Mouse (Mus musculus): ENCODE data around the gene Aff2. TPM values are rescaled to one million over a fixed set of nuclear protein-coding genes. Genes with fewer than 3 reads are reported as not detected.

Gene Aff2
- total RNA-seq (2014; fragmentation: Nextera tagmentation): not detected in 2 replicates
- total RNA-seq (2017): under 0.01 and 0.06 TPM in 2 replicates
- not detected in 2 replicates for polyA plus RNA-seq (2012)

- ATAC-seq (ENCODE audit: extremely low read depth, insufficient number of reproducible peaks, low FRiP score, poor library complexity, severe bottlenecking) (no peak), DNase-seq (ENCODE audit: low spot score) (no peak)
- no peak for TF ChIP-seq GATA2 (IDR thresholded peaks at IDR 0.05; ENCODE audit: borderline replicate concordance, low read depth, low read length)
- no peak for TF ChIP-seq POLR2AphosphoS5 (IDR thresholded peaks at IDR 0.05; ENCODE audit: insufficient replicate concordance, low read depth, low read length)
- no peak for TF ChIP-seq GATA1 (IDR thresholded peaks at IDR 0.05; ENCODE audit: borderline replicate concordance, low read length)
- no peak for TF ChIP-seq CTCF (IDR thresholded peaks at IDR 0.05; ENCODE audit: low read depth, low read length)
- no peak for TF ChIP-seq TAL1 (conservative IDR thresholded peaks at IDR 0.05; ENCODE audit: low read depth, low read length)
- Histone ChIP-seq H3K4me3 (ENCODE audit: low read depth, low read length) (no peak within 1 kb of the TSS), H3K36me3 (replicated peaks) (no peaks in the 10 kb centered on the region), H3K27me3 (ENCODE audit: insufficient read depth, low read length) (no peaks in the 10 kb centered on the region), H3K4me1 (ENCODE audit: insufficient read depth, low read depth, low read length) (no peaks in the 10 kb centered on the region), H3K9me3 (replicated peaks) (no peaks in the 10 kb centered on the region)
Measured at GRCm38 (mm10) chrX:69360238-69361054, at the start of gene Aff2. Gene Aff2, plus strand, starts transcription at chrX:69360294.

GRCm38 (mm10) chrX:69337296-69337695 is 22.8 kb upstream of the Aff2 start:
- H3K4me1 ChIP-seq (ENCODE audit: insufficient read depth, low read depth, low read length): no peaks in the 10 kb centered on the region
- no peaks in the 10 kb centered on the region for H3K36me3 ChIP-seq (replicated peaks)
- ATAC-seq (ENCODE audit: extremely low read depth, insufficient number of reproducible peaks, low FRiP score, poor library complexity, severe bottlenecking) (no peak), DNase-seq (ENCODE audit: low spot score) (no peak)
- no peak overlapping the region for H3K4me3 ChIP-seq (ENCODE audit: low read depth, low read length)
- H3K9me3 ChIP-seq (replicated peaks): no peaks in the 10 kb centered on the region
- TF ChIP-seq CTCF (IDR thresholded peaks at IDR 0.05; ENCODE audit: low read depth, low read length) (no peak), GATA2 (IDR thresholded peaks at IDR 0.05; ENCODE audit: borderline replicate concordance, low read depth, low read length) (no peak), POLR2AphosphoS5 (IDR thresholded peaks at IDR 0.05; ENCODE audit: insufficient replicate concordance, low read depth, low read length) (no peak), TAL1 (conservative IDR thresholded peaks at IDR 0.05; ENCODE audit: low read depth, low read length) (no peak), GATA1 (IDR thresholded peaks at IDR 0.05; ENCODE audit: borderline replicate concordance, low read length) (no peak)
- no peaks in the 10 kb centered on the region for H3K27me3 ChIP-seq (ENCODE audit: insufficient read depth, low read length)

DNA sequence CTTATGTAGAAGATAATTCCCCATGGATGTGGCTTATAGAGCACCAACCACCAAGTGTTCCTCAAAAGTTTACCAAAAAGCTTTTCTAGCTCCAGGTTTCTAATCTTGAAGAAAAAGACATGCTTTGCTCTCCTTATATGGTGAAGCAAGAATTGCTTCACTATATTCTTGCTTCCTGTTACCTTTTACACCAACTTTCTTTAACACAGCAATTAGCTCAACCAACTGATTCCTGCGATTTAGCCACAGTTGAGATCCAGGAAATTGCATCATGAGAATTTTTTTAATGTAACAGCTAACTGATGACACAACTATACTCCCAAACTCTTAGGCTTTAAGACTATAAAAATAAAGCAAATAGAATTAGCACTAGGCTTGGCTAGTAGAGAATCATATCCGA is 4.5 kb upstream of the Aff2 start:
- H3K4me1 ChIP-seq (ENCODE audit: insufficient read depth, low read depth, low read length): no peaks in the 10 kb centered on the region
- DNase-seq (ENCODE audit: low spot score) (no peak), ATAC-seq (ENCODE audit: extremely low read depth, insufficient number of reproducible peaks, low FRiP score, poor library complexity, severe bottlenecking) (no peak)
- H3K4me3 ChIP-seq (ENCODE audit: low read depth, low read length): no peak overlapping the region
- H3K27me3 ChIP-seq (ENCODE audit: insufficient read depth, low read length): no peaks in the 10 kb centered on the region
- TF ChIP-seq GATA2 (IDR thresholded peaks at IDR 0.05; ENCODE audit: borderline replicate concordance, low read depth, low read length) (no peak), TAL1 (conservative IDR thresholded peaks at IDR 0.05; ENCODE audit: low read depth, low read length) (no peak), GATA1 (IDR thresholded peaks at IDR 0.05; ENCODE audit: borderline replicate concordance, low read length) (no peak), CTCF (IDR thresholded peaks at IDR 0.05; ENCODE audit: low read depth, low read length) (no peak), POLR2AphosphoS5 (IDR thresholded peaks at IDR 0.05; ENCODE audit: insufficient replicate concordance, low read depth, low read length) (no peak)
- no peaks in the 10 kb centered on the region for H3K36me3 ChIP-seq (replicated peaks)
- no peaks in the 10 kb centered on the region for H3K9me3 ChIP-seq (replicated peaks)

GRCm38 (mm10) chrX:69359360-69359759 is 734 bp upstream of the Aff2 start:
- ATAC-seq (ENCODE audit: extremely low read depth, insufficient number of reproducible peaks, low FRiP score, poor library complexity, severe bottlenecking) (no peak), DNase-seq (ENCODE audit: low spot score) (no peak)
- H3K27me3 ChIP-seq (ENCODE audit: insufficient read depth, low read length): no peaks in the 10 kb centered on the region
- no peaks in the 10 kb centered on the region for H3K9me3 ChIP-seq (replicated peaks)
- H3K4me3 ChIP-seq (ENCODE audit: low read depth, low read length): no peak overlapping the region
- no peaks in the 10 kb centered on the region for H3K4me1 ChIP-seq (ENCODE audit: insufficient read depth, low read depth, low read length)
- no peak for TF ChIP-seq POLR2AphosphoS5 (IDR thresholded peaks at IDR 0.05; ENCODE audit: insufficient replicate concordance, low read depth, low read length)
- no peaks in the 10 kb centered on the region for H3K36me3 ChIP-seq (replicated peaks)

- Histone ChIP-seq H3K36me3 (replicated peaks) (no peaks in the 10 kb centered on the region), H3K4me3 (ENCODE audit: low read depth, low read length) (no peak overlapping the region), H3K27me3 (ENCODE audit: insufficient read depth, low read length) (no peaks in the 10 kb centered on the region), H3K9me3 (replicated peaks) (no peaks in the 10 kb centered on the region), H3K4me1 (ENCODE audit: insufficient read depth, low read depth, low read length) (no peaks in the 10 kb centered on the region)
- no peak for TF ChIP-seq GATA1 (IDR thresholded peaks at IDR 0.05; ENCODE audit: borderline replicate concordance, low read length)
- TF ChIP-seq POLR2AphosphoS5 (IDR thresholded peaks at IDR 0.05; ENCODE audit: insufficient replicate concordance, low read depth, low read length): no peak
- no peak for TF ChIP-seq TAL1 (conservative IDR thresholded peaks at IDR 0.05; ENCODE audit: low read depth, low read length)
- TF ChIP-seq CTCF (IDR thresholded peaks at IDR 0.05; ENCODE audit: low read depth, low read length): no peak
- no peak for TF ChIP-seq GATA2 (IDR thresholded peaks at IDR 0.05; ENCODE audit: borderline replicate concordance, low read depth, low read length)
- ATAC-seq (ENCODE audit: extremely low read depth, insufficient number of reproducible peaks, low FRiP score, poor library complexity, severe bottlenecking) (no peak), DNase-seq (ENCODE audit: low spot score) (no peak)
Measured at GRCm38 (mm10) chrX:69359885-69360237, 233 bp upstream of the Aff2 start.

DNA sequence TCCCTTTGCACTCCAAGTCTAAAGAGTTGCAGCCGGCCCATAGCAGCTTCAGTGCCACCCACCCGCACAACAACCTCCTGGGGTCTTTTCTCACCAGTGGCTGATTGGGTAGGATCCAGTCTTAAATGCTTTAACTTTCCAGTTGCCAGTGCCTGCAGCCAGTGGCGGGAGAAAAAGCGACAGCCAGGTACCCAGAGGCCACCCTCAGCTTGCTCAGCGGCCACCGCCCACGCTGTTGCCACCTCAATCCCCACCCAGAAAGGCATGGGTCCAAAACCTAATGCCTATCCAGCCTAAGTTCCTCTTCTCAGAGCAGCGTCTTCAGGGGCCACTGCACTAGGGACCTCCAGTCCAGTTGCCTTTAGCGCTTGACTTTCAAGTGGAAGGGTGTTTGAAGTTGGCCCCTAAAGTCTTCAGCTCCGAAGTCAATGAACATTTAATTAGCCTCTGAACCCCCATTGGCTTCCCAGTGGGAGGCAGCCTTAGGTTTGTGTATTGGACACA is 1.0 kb downstream of the Aff2 start:
- H3K36me3 ChIP-seq (replicated peaks): no peaks in the 10 kb centered on the region
- DNase-seq (ENCODE audit: low spot score) (no peak), ATAC-seq (ENCODE audit: extremely low read depth, insufficient number of reproducible peaks, low FRiP score, poor library complexity, severe bottlenecking) (no peak)
- H3K27me3 ChIP-seq (ENCODE audit: insufficient read depth, low read length): no peaks in the 10 kb centered on the region
- no peaks in the 10 kb centered on the region for H3K4me1 ChIP-seq (ENCODE audit: insufficient read depth, low read depth, low read length)
- H3K9me3 ChIP-seq (replicated peaks): no peaks in the 10 kb centered on the region
- TF ChIP-seq CTCF (IDR thresholded peaks at IDR 0.05; ENCODE audit: low read depth, low read length): no peak
- no peak for TF ChIP-seq GATA1 (IDR thresholded peaks at IDR 0.05; ENCODE audit: borderline replicate concordance, low read length)
- no peak for TF ChIP-seq TAL1 (conservative IDR thresholded peaks at IDR 0.05; ENCODE audit: low read depth, low read length)
- no peak for TF ChIP-seq POLR2AphosphoS5 (IDR thresholded peaks at IDR 0.05; ENCODE audit: insufficient replicate concordance, low read depth, low read length)
- TF ChIP-seq GATA2 (IDR thresholded peaks at IDR 0.05; ENCODE audit: borderline replicate concordance, low read depth, low read length): no peak
- H3K4me3 ChIP-seq (ENCODE audit: low read depth, low read length): no peak overlapping the region
